Mouse (Mus musculus) kidney, postnatal 36 days (tissue): ENCODE results near the gene Dpyd.
A peak's percentile ranks its signal among the peaks of the same experiment; 100 is the strongest.

Source experiments
- DNase-seq, 2 experiments: peaks; one replicate each; pipeline ENCODE4 v3.0.0; 2021 to 2022; ENCODE audit warnings: mixed read lengths in 2 of 2

Gene Dpyd

DNA sequence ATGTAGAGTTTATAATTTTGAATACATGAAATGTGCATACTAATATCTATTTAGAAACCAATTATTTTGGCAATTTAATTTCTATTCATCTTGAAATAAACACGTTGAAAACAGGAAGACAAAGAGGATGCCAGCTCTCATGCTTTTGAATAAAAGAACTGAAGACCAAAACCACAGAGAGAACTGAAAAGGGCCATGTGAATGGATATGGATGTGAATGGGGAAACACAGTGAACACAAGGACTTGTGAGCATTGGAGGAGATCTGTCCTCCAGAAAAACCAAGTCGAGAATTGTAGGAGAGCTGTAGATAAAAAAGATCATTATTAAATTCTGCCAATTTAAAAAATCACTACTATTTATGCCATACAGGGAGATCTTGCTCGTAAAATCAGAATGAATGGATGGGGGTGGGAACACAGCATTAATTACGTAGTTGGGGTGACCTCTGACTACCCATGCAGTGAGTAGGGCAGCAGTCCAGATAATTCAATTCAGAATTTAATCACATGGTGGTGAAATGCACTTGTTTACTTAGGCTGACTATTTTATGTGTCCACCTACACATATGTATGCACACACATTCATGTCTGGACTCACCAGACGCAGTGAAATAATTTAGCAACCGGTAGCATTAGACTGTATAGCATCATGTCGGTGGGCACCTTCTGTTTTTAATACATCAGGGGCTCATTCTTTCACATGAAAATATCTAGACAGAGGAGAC is 114.3 kb downstream of the Dpyd start:
- DNase-seq, result no peak

DNA sequence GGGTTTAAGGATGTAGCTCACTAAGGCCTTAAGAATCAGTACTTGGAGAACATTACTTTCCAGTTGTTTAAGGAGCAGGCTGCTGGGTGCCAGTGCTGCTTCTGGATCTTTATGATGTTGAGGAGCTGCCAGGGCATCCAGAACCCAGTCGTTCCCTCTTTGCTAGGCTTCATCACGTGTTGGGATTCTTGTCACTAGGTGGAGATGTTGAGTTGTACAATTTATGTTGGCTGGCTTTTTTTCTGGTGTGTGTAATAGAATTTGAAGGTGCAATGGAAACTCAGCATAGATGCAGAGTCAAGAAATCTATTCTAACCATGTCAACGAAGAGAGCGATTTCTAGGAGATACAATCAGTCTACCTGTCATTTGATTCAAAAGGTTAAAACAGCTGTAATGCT is 118.9 kb downstream of the Dpyd start:
- DNase-seq, result peak; percentile 5 to 23

DNA sequence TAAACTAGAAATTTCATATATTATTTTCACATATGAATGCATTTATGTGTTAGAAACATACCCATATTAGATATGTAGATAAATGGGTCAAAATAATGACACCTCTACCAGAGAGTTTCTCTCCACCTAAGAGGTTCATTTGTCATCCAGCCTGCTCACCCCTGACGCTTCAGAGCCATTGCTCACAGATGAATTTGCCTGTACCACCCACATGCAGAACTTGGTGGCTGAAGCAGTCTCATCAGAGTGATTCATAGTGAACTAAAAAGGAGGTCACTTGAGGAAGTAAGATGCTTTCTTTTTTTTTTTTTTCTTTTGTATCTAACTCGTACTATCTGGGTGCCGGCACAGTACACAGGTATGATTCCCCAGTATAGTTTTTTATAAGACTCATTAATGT is 188.3 kb downstream of the Dpyd start:
- no peak for DNase-seq

GRCm38 (mm10) chr3:118753623-118754022 is 191.7 kb downstream of the Dpyd start:
- no peak for DNase-seq

DNA sequence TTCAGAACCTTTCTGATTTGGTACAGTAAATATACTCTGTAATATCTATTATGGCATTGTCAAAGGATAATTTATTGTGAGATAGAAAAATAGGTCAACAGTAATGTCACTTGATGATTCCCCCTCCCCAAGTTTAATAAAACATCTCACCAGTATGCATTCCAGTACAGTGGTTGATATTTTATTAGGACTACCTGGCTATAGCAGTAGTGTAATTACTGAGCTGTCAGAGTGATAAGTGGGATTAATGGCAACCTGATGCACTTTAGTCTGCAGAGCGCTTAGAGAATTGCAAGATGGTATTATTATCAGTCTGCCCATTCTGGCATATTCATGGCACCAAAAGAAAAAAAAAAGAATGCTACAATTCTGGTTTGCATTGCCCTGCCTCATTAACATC is 194.2 kb downstream of the Dpyd start:
- no peak for DNase-seq

DNA sequence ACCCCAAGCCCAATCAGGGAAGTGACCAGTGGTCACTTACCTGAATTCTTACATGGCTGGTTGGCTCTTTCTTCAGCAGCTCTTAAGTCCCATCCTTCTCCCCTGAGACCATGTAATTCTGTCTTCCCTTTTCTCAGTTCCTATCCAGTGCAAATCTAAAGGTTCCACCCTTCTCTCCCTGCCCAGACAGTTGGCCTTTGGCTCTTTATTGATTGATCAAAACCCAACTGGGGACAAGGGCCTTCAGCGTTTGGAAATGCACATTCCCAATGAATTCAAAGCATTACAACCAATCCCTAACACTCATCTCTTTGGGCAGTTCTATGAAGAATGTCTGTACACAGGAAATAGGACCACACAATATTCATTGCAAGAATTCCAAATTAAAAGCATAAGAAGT is 251.0 kb downstream of the Dpyd start:
- DNase-seq, result no peak

GRCm38 (mm10) chr3:118850613-118851527 is 288.9 kb downstream of the Dpyd start:
- DNase-seq, result no peak

- DNase-seq, result peak; percentile 8 to 32
Observed at GRCm38 (mm10) chr3:118852711-118853110, 290.8 kb downstream of the Dpyd start.

DNA sequence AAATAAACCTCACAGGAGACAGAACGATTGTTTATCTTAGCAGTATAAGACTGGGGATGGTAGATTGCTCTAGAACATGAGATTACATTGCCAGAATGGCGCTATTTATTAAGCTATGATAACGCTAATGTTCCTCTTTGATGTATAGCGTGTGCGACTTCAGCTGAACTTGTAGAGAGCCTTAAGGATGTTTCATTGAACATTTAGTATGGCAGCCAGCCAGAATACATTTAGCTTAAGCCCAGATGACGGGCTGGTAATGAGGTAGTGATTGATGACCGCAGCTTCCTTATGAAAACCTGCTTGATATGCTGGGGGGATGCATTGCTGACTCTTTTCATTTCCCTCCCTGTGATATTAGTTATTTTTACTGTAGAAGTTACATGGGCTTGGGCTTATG is 293.5 kb downstream of the Dpyd start:
- DNase-seq, result no peak

DNA sequence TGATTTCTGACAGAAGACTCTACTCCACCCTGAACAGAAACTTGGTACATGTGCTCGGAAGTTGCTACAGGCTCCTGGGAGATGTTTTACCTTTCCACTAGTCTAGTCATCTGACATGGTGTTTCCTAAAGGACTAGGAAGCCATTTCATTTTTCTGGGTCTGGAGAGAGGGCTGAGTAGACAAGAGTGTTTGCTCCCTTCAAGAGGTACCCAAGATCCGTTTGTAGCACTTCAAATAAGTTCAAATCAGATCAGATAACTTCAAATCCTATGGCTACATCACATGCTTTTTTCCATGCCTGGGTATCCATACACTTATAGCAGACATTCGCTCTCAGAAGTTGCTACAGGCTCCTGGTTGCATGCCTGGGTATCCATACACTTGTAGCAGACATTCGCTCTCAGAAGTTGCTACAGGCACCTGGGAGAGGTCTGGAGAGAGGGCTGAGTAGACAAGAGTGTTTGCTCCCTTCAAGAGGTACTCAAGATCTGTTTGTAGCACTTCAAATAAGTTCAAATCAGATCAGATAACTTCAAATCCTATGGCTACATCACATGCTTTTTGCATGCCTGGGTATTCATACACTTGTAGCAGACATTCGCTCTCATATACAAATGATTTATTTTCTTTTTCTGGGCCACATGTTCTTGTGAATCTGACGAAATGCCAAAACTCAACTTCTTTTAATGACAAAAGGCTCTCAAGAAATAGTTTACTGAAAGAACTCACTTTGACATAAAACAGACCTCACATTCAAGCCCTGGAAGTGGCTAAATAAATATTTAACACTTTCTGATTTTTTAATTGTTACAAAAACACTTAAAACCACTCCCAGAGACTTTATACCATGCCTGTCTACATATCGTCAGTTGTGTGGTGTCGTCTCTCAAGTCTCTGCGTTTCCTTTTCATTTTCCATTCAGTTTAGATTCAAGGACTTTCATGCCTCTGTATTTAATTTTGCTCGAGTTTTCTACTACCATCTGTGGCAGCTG is 307.5 kb downstream of the Dpyd start:
- no peak for DNase-seq

DNA sequence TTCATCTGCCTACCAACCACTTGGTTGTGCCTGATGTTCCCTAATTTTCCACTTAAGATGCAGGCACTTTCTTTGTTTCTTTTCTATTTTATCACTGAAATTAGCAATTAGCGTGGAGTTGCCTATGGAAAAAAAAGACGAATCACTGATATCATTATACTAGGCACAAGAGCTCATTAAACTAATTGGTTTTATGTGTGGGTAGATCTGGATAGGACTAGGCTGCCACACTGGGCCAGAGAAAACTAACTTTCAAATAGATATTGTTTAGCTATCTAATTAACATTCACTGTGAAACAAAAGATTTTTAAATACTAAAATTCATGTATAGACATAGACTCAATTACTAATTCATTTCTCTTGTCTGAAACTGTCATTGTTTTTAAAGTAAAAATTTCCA is 313.9 kb downstream of the Dpyd start:
- no peak for DNase-seq

- no peak for DNase-seq
Observed at GRCm38 (mm10) chr3:118899036-118899435, 337.1 kb downstream of the Dpyd start.

DNA sequence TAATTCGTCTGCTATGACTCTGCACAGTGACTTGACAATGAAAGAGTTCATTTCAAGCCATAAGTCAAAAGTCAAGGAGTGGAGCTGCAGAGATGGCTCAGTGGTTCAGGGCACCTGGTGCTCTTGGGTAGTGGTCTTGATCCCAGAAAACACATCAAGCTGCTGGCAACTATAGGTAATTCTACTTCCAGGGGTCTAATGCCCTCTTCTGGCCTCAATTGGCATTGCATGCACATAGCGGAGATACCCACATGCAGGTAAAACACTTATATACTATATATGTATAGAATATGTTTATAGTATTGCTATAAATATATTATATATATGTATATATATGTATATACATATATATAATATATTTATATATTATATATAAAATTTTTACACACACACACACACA is 429.4 kb downstream of the Dpyd start:
- DNase-seq, result peak in 1 of 2 experiments; percentile 3

DNA sequence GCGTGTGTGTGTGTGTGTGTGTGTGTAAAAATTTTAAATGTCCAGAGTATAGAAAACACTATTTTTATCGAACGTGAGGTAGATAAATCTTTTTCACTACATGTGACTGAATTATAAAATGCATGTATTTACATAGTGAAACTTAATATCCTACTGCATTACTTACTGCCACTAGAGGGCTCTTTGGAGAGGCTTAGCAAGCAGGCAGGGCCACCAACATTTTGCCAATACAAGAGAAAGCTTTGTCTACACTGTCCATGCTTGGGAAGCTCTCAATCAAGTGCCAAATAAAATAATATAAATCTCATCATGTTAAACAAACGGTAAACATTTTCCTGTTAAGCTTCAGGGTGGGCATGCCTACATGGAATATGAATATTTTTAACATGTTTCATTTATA is 429.9 kb downstream of the Dpyd start:
- DNase-seq, result peak in 1 of 2 experiments; percentile 2

DNA sequence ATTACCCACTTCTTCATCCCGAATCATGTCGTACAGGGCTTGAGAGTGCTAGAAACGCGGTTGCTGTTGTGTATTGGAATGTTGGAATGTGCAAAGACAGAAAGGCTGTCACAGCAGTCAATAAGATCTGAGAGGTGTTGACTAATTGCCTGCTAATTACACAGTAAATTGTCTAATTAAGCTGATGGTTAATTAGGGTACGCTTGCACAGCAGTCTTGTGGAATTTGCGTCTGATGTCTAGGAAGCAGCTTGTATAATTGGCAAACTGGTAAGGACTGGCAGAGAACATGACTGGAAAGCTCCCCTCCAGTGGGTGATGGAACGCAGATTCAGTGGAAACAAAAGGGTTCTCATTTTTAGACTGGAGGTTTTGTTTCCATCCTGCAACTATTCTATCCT is 459.3 kb downstream of the Dpyd start:
- DNase-seq, result no peak

DNA sequence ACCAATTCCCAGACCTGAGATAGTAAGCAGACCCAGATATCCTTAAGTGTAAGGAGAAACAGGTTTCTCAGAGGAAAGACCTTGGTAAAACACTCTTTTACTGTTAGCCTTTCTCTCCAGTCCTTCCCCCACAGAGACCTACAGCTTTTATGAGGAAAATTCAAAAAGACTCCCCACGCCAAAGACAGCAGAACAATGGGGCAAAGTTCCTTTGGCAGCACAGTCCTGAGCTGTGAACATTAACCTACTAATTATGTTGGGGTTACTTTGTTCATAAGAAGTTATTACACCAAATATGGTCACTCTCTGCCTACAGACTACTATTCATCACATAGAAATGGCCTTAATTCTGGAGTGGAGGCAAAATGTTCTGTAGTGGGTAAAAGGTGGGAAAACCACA is 480.7 kb downstream of the Dpyd start:
- DNase-seq, result peak; percentile 52 to 68

- no peak for DNase-seq
Observed at GRCm38 (mm10) chr3:119056144-119056543, 494.2 kb downstream of the Dpyd start.

- DNase-seq, result no peak
Observed at GRCm38 (mm10) chr3:119063214-119063613, 501.3 kb downstream of the Dpyd start.

DNA sequence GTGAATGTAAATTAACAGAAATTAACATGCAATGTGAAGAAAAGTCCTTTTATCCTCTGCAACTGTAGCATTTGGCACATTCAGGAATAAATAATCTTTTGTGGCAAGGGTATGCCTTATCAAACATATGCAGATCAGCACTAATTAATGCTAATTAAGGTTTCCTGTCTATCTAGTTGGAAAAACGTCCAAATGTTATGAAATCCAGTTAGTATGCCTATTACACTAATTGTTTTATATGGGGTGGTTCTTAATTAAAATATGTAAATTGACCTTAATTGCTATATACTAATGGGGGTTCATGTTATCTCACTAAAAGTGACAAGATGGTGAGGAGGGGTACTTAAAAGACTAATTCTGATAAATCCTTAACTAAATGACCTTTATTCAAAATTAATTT is 501.7 kb downstream of the Dpyd start:
- no peak for DNase-seq

GRCm38 (mm10) chr3:119064746-119065145 is 502.8 kb downstream of the Dpyd start:
- no peak for DNase-seq

DNA sequence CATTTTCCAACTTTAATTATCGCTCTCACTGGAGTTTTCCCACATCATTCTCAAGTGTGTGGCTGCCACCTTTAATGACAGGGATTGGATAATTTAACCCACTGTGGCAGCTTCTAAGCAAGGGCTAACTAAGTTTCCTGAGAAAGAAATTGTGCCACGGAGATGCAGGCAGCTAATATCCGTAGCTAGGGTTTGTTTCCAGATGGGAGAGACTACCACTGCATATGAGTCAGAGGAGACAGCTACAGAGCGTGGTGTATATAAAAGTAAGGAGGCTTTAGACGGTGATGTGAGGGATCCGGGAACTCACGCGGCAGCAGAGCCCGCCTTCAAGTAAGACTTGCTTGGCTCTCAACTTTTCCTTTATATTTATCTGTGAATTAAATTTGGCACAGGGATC is 505.3 kb downstream of the Dpyd start:
- DNase-seq, result no peak

GRCm38 (mm10) chr3:119086618-119087017 is 524.7 kb downstream of the Dpyd start:
- no peak for DNase-seq
